Mouse (Mus musculus): ENCODE data around the gene C1qtnf1.

- TF ChIP-seq POLR2A (IDR thresholded peaks at IDR 0.05; ENCODE audit: low read depth, low read length) (no peak), CTCF (IDR thresholded peaks at IDR 0.05; ENCODE audit: extremely low read depth, insufficient read depth, insufficient read length, insufficient replicate concordance) (peak; percentile 89; the same call in 1 of the 2 replicates)
Observed at GRCm38 (mm10) chr11:118445843-118446242, 17.8 kb downstream of the C1qtnf1 start.

Measured in spleen, adult 2 months (tissue).